Mouse (Mus musculus): ENCODE data around the gene Hadha. TPM values are rescaled to one million over a fixed set of nuclear protein-coding genes. Genes with fewer than 3 reads are reported as not detected.

Hadha gene
- polyA plus RNA-seq, 1 experiment from 2014 or later, result 203 TPM

GRCm38 (mm10) chr5:30111771-30112170 lies 43.2 kb downstream of the Hadha start:
- H3K36me3 ChIP-seq (ENCODE audit: inconsistent target), result no peaks in the 10 kb centered on the region
- H3K79me2 ChIP-seq (ENCODE audit: inconsistent target), result no peaks in the 10 kb centered on the region
- no peak overlapping the region for H3K4me3 ChIP-seq (ENCODE audit: inconsistent target)
- H3K27ac ChIP-seq, result no peak overlapping the region
- 61% methylated on average over 3 of the region's 3 CpGs for WGBS (ENCODE audit: missing documents)

- Histone ChIP-seq H3K27ac (no peak overlapping the region), H3K36me3 (ENCODE audit: inconsistent target) (no peaks in the 10 kb centered on the region), H3K4me3 (ENCODE audit: inconsistent target) (no peak overlapping the region), H3K79me2 (ENCODE audit: inconsistent target) (no peaks in the 10 kb centered on the region)
- 4% methylated on average over 18 of the region's 18 CpGs for WGBS (ENCODE audit: missing documents)
Observed at GRCm38 (mm10) chr5:30111126-30111525, 43.8 kb downstream of the Hadha start.

- no peak overlapping the region for H3K27ac ChIP-seq
- H3K79me2 ChIP-seq (ENCODE audit: inconsistent target), result no peaks in the 10 kb centered on the region
- H3K4me3 ChIP-seq (ENCODE audit: inconsistent target), result no peak overlapping the region
- 52% methylated on average over 18 of the region's 22 CpGs for WGBS (ENCODE audit: missing documents)
- H3K36me3 ChIP-seq (ENCODE audit: inconsistent target), result no peaks in the 10 kb centered on the region
Observed at GRCm38 (mm10) chr5:30110371-30111060, 44.4 kb downstream of the Hadha start.

GRCm38 (mm10) chr5:30109899-30110298 lies 45.1 kb downstream of the Hadha start:
- H3K36me3 ChIP-seq (ENCODE audit: inconsistent target), result no peaks in the 10 kb centered on the region
- no peaks in the 10 kb centered on the region for H3K79me2 ChIP-seq (ENCODE audit: inconsistent target)
- WGBS (ENCODE audit: missing documents), result 96% methylated on average over 2 of the region's 2 CpGs
- no peak overlapping the region for H3K4me3 ChIP-seq (ENCODE audit: inconsistent target)
- H3K27ac ChIP-seq, result no peak overlapping the region

GRCm38 (mm10) chr5:30108233-30108632 lies 46.7 kb downstream of the Hadha start:
- Histone ChIP-seq H3K79me2 (ENCODE audit: inconsistent target) (no peaks in the 10 kb centered on the region), H3K4me3 (ENCODE audit: inconsistent target) (no peak overlapping the region), H3K36me3 (ENCODE audit: inconsistent target) (no peaks in the 10 kb centered on the region), H3K27ac (no peak overlapping the region)
- WGBS (ENCODE audit: missing documents), result 89% methylated on average over 6 of the region's 6 CpGs

- H3K4me3 ChIP-seq (ENCODE audit: inconsistent target), result no peak overlapping the region
- no peaks in the 10 kb centered on the region for H3K79me2 ChIP-seq (ENCODE audit: inconsistent target)
- WGBS (ENCODE audit: missing documents), result 32% methylated on average over 5 of the region's 5 CpGs
- no peaks in the 10 kb centered on the region for H3K36me3 ChIP-seq (ENCODE audit: inconsistent target)
- H3K27ac ChIP-seq, result no peak overlapping the region
Observed at GRCm38 (mm10) chr5:30107611-30108041, 47.3 kb downstream of the Hadha start.

- H3K36me3 ChIP-seq (ENCODE audit: inconsistent target), result no peaks in the 10 kb centered on the region
- H3K27ac ChIP-seq, result no peak overlapping the region
- no peaks in the 10 kb centered on the region for H3K79me2 ChIP-seq (ENCODE audit: inconsistent target)
- no peak overlapping the region for H3K4me3 ChIP-seq (ENCODE audit: inconsistent target)
- WGBS (ENCODE audit: missing documents), result 38% methylated on average over 7 of the region's 7 CpGs
Observed at GRCm38 (mm10) chr5:30107186-30107585, 47.8 kb downstream of the Hadha start.

GRCm38 (mm10) chr5:30106756-30107155 lies 48.2 kb downstream of the Hadha start:
- Histone ChIP-seq H3K79me2 (ENCODE audit: inconsistent target) (no peaks in the 10 kb centered on the region), H3K27ac (no peak overlapping the region), H3K36me3 (ENCODE audit: inconsistent target) (no peaks in the 10 kb centered on the region), H3K4me3 (ENCODE audit: inconsistent target) (no peak overlapping the region)
- 47% methylated on average over 2 of the region's 2 CpGs for WGBS (ENCODE audit: missing documents)

GRCm38 (mm10) chr5:30105668-30106300 lies 49.2 kb downstream of the Hadha start, which contains the start of gene 3110082J24Rik:
Gene 3110082J24Rik, minus strand, starts transcription at chr5:30106086.
- Histone ChIP-seq H3K4me3 (ENCODE audit: inconsistent target) (no peak within 1 kb of the TSS), H3K27ac (no peak within 1 kb of the TSS), H3K79me2 (ENCODE audit: inconsistent target) (no peaks in the 10 kb centered on the region), H3K36me3 (ENCODE audit: inconsistent target) (no peaks in the 10 kb centered on the region)
- 9% methylated on average over 27 of the region's 29 CpGs for WGBS (ENCODE audit: missing documents)

GRCm38 (mm10) chr5:30104841-30105667 lies 49.9 kb downstream of the Hadha start, which contains the start of gene Garem2:
Gene Garem2, plus strand, starts transcription at chr5:30105161.
- Histone ChIP-seq H3K4me3 (ENCODE audit: inconsistent target) (no peak within 1 kb of the TSS), H3K36me3 (ENCODE audit: inconsistent target) (no peaks in the 10 kb centered on the region), H3K27ac (no peak within 1 kb of the TSS), H3K79me2 (ENCODE audit: inconsistent target) (no peaks in the 10 kb centered on the region)
- 7% methylated on average over 51 of the region's 65 CpGs for WGBS (ENCODE audit: missing documents)

- Histone ChIP-seq H3K4me3 (ENCODE audit: inconsistent target) (no peak overlapping the region), H3K79me2 (ENCODE audit: inconsistent target) (no peaks in the 10 kb centered on the region), H3K36me3 (ENCODE audit: inconsistent target) (no peaks in the 10 kb centered on the region), H3K27ac (no peak overlapping the region)
- WGBS (ENCODE audit: missing documents), result 12% methylated on average over 11 of the region's 12 CpGs
Observed at GRCm38 (mm10) chr5:30104339-30104738, 50.6 kb downstream of the Hadha start.

GRCm38 (mm10) chr5:30103340-30103739 lies 51.6 kb downstream of the Hadha start:
- no peak overlapping the region for H3K4me3 ChIP-seq (ENCODE audit: inconsistent target)
- WGBS (ENCODE audit: missing documents), result 85% methylated on average over 3 of the region's 3 CpGs
- no peaks in the 10 kb centered on the region for H3K36me3 ChIP-seq (ENCODE audit: inconsistent target)
- H3K79me2 ChIP-seq (ENCODE audit: inconsistent target), result no peaks in the 10 kb centered on the region
- H3K27ac ChIP-seq, result no peak overlapping the region

- no peak overlapping the region for H3K4me3 ChIP-seq (ENCODE audit: inconsistent target)
- no peaks in the 10 kb centered on the region for H3K36me3 ChIP-seq (ENCODE audit: inconsistent target)
- no peaks in the 10 kb centered on the region for H3K79me2 ChIP-seq (ENCODE audit: inconsistent target)
- 100% methylated on average over 1 of the region's 1 CpGs for WGBS (ENCODE audit: missing documents)
- H3K27ac ChIP-seq, result no peak overlapping the region
Observed at GRCm38 (mm10) chr5:30098260-30098659, 56.7 kb downstream of the Hadha start.

- no peak overlapping the region for H3K27ac ChIP-seq
- 75% methylated on average over 6 of the region's 6 CpGs for WGBS (ENCODE audit: missing documents)
- H3K36me3 ChIP-seq (ENCODE audit: inconsistent target), result no peaks in the 10 kb centered on the region
- H3K4me3 ChIP-seq (ENCODE audit: inconsistent target), result no peak overlapping the region
- no peaks in the 10 kb centered on the region for H3K79me2 ChIP-seq (ENCODE audit: inconsistent target)
Observed at GRCm38 (mm10) chr5:30095731-30096130, 59.2 kb downstream of the Hadha start.

- H3K79me2 ChIP-seq (ENCODE audit: inconsistent target), result no peaks in the 10 kb centered on the region
- H3K4me3 ChIP-seq (ENCODE audit: inconsistent target), result no peak overlapping the region
- H3K36me3 ChIP-seq (ENCODE audit: inconsistent target), result no peaks in the 10 kb centered on the region
- WGBS (ENCODE audit: missing documents), result 53% methylated on average over 2 of the region's 2 CpGs
- no peak overlapping the region for H3K27ac ChIP-seq
Observed at GRCm38 (mm10) chr5:30094399-30094798, 60.6 kb downstream of the Hadha start.
